Mouse (Mus musculus): Measurements from ENCODE around the gene Gm49342.
A peak's percentile ranks its signal among the peaks of the same experiment; 100 is the strongest.
"Not testable (repeated sequence)": the region's sequence is repeated elsewhere in the genome, so short reads cannot be mapped to it uniquely, and the experiment has no call there.

The Gm49342 gene

GRCm38 (mm10) chr14:50936649-50937048 lies 7.7 kb upstream of the Gm49342 start:
- DNase-seq (ENCODE audit: low spot score in 2 of 2), result no peak

GRCm38 (mm10) chr14:50938119-50938908 lies 6.0 kb upstream of the Gm49342 start:
- no peak for DNase-seq (ENCODE audit: low spot score in 2 of 2)

- DNase-seq (ENCODE audit: low spot score in 2 of 2), result no peak
These were observed 5.4 kb upstream of the Gm49342 start for GRCm38 (mm10) chr14:50938940-50939339.

- not testable (repeated sequence) for DNase-seq (ENCODE audit: low spot score in 2 of 2)
These were observed 334 bp downstream of the Gm49342 start for GRCm38 (mm10) chr14:50944668-50945033.

GRCm38 (mm10) chr14:50945081-50945480 lies 764 bp downstream of the Gm49342 start:
- DNase-seq (ENCODE audit: low spot score in 2 of 2), result not testable (repeated sequence)

DNA sequence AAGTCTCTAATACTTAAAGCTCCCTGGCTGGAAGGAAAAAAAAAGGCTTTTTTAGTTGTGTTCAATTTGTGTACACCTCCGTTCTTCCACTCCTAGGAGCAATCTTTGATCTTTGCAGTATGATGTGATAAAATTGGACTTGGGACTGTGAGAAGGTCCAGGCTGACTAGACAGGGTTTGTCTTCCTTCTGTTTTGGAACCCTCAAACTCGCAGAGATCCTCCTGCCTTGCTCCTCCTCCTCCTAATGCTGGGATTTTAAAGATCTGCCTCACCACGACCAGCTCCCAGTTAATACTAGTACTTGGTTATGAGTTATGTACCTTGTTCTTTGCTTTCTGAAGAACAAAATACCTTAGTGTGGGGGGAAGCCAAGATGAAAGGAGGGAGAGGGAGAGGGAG lies 1.2 kb downstream of the Gm49342 start:
- not testable (repeated sequence) for DNase-seq (ENCODE audit: low spot score in 2 of 2)

- DNase-seq (ENCODE audit: low spot score in 2 of 2), result no peak
These were observed 11.2 kb downstream of the Gm49342 start for GRCm38 (mm10) chr14:50955487-50955886.

DNA sequence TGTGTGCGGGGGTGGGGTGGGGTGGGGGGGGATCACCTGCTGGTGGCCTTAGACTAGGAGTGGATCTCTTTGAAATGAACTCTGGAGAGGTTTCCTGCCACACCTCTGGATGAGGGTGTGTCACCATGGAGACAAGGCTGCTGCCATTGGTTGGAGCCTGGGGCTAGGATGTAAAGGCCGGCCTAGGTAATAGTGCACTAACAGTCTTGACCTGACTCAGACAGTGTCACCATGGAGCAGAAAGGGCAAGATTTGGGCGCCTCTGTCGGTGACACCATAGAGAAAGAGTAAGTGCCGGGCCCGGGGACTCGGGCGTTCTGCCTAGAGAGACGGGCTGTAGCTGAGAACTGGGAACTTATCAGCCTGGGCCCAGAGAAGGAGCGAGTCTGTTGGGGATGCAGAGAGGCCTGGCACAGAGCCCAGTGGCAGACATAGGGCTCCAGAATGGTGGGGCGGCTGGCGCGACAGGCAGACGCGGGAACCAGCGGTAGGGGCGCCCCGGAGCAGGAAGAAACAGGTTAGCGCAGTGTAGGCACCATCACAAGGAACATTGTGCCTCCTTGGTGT lies 11.7 kb downstream of the Gm49342 start, which contains the start of gene Pnp2:
Pnp2 (plus strand) TSS at position 51 of the 567 bp plus-strand sequence.
- peak; percentile 12 to 35 for DNase-seq (ENCODE audit: low spot score in 2 of 2)

DNA sequence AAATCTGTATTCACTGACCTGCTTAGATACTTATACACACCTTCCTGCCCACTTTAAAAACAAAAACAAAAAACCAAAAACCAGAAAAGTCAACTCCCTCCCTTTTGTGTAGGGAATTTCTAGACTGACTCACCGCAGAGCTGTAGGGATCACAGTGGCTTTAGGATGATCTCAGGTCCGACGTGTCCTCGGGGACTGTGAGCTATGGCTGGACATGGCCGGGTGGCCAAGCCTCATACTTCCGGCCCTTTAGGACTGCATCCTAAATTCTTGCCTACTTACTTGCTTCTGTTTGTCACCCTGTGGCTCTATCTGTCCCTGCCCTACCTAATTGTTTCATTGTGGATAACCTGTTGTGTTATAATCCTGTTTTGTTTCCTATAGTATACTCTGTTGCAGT lies 12.4 kb downstream of the Gm49342 start:
- DNase-seq (ENCODE audit: low spot score in 2 of 2), result not testable (repeated sequence)

DNA sequence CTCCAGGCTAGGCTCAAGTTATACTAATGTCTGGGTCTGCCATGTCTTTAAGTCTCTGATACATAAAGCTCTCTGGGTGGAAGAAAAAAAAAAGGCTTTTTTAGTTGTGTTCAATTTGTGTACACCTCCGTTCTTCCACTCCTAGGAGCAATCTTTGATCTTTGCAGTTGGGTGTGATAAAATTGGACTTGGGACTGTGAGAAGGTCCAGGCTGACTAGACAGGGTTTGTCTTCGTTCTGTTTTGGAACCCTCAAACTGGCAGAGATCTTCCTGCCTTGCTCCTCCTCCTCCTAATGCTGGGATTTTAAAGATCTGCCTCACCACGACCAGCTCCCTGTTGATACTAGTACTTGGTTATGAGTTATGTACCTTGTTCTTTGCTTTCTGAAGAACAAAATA lies 12.8 kb downstream of the Gm49342 start:
- not testable (repeated sequence) for DNase-seq (ENCODE audit: low spot score in 2 of 2)

GRCm38 (mm10) chr14:50958289-50958995 lies 14.1 kb downstream of the Gm49342 start:
- not testable (repeated sequence) for DNase-seq (ENCODE audit: low spot score in 2 of 2)

DNA sequence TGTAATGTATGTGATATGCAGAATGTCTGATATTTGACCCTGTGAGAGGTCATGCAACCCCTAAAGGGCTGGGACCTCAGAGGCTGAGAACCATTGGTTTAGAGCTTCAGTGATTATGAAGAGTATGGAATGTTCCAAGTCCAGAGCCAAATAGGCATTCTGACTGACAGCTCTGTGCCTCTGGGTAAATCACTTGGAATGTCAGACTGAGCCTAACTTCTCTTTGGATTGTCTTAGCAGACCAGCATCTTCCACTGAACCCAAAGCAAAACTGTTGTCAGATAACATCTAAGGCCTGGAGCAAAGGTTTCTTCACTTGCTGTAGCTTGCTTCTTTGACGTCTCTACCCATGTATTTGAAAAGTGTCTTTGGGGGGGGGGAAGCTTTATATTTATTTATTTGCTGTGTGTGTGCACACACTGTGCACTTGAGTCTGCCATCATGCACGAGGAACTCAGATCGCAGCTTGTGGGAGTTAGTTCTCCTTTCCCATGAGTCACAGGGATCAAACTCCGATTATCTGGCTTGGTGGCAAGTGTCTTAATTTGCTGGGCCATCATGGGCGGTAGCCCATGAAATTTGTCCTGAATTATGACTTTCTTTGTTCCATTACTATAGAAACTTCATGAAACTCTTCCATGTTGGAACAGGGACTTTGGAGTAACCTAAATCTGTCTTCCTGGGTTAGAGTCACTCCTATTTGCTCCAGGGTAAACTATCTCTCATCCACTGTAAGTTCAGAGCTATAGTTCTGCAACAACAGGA lies 24.1 kb downstream of the Gm49342 start:
- no peak for DNase-seq (ENCODE audit: low spot score in 2 of 2)

DNA sequence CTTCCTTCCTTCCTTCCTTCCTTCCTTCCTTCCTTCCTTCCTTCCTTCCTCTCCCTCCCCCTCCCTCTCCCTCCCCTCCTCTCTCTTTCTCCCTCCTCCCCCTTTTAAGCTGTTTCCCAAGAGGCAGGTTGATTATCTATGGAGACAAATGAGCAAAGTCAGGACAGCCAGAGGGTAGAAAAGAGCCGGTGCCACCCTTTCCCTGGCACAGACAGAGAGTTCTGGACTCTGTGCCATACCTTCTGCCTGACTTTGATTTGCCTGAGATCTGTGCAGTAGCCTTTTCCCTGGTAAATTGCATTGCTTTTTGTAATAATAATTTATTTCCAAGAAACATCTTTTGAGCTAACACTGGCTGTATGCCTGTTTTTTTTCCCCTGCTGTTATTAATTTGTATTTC lies 24.7 kb downstream of the Gm49342 start:
- DNase-seq (ENCODE audit: low spot score in 2 of 2), result no peak

- peak in 1 of 2 experiments; percentile 18 for DNase-seq (ENCODE audit: low spot score in 2 of 2)
These were observed 25.5 kb downstream of the Gm49342 start for GRCm38 (mm10) chr14:50969558-50970544.

- no peak for DNase-seq (ENCODE audit: low spot score in 2 of 2)
These were observed 26.5 kb downstream of the Gm49342 start for GRCm38 (mm10) chr14:50970822-50971221.

GRCm38 (mm10) chr14:50973054-50973453 lies 28.7 kb downstream of the Gm49342 start:
- not testable (repeated sequence) for DNase-seq (ENCODE audit: low spot score in 2 of 2)

DNA sequence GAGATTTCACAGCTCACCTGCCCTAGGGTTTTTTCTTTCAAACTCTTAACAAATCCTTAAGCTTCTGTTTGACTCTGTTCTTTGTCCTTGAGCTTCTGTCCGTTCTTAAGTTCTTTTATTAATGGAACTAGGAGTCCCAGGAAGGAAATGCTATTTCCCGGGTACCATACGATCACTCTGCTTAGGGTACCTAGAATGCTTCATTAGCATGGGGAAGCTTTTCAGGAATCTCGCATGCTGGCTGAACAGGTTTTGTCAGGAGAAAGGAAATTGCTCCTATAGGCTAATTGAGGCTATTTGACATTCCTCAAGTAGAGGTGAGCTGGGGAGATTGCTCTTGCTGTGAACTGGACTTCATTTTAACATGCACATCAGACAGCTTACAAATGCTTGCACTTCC lies 29.4 kb downstream of the Gm49342 start:
- DNase-seq (ENCODE audit: low spot score in 2 of 2), result no peak

- DNase-seq (ENCODE audit: low spot score in 2 of 2), result no peak
These were observed 30.7 kb downstream of the Gm49342 start for GRCm38 (mm10) chr14:50975001-50975400.

GRCm38 (mm10) chr14:50976674-50977073 lies 32.4 kb downstream of the Gm49342 start:
- no peak for DNase-seq (ENCODE audit: low spot score in 2 of 2)

DNA sequence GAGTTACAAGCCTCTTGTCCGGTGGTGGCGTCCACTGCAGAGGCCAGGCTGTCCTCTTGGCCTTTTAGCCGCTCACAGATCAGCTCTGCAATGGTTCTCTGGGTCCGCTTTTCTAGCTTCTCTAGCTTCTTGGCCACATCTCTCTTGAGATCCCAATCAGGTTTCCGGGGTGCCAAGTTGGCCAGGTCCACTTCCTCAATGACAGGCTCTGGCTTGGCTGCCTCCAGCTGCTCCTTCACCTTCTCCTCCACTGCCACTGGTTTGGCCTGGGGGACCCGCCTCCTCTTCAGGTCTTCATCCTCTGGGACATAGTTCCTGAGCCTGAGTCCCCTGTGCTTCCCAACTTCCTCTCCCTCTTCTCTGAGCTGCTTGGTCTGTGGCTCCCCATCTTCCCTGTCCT lies 34.1 kb downstream of the Gm49342 start:
- not testable (repeated sequence) for DNase-seq (ENCODE audit: low spot score in 2 of 2)

DNA sequence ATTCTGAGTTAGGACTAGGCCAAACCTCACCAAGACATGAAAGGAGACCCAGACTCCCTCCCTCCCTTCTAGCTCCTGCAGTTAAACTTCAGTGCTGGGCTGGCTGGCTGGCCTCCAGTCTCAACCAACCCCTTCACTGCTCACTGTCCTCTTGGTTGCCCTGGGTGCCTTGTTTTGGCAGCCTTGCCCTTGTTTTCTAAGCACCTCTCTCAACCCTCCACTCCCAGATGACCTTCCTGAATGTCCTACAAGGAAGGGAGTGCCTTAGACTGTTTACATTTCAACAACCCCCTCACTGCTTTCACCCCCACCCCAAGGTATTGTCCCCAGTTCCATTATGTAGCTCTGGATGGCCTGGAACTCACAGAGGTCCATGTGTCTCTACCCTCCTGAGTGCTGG lies 35.3 kb downstream of the Gm49342 start:
- DNase-seq (ENCODE audit: low spot score in 2 of 2), result no peak

Data from frontal cortex, postnatal 25 days (tissue).